Mouse (Mus musculus) adrenal gland (tissue): ENCODE measurements at regions not wholly inside any gene's neighbourhood (a gene's known extent, or its start where the extent isn't known, plus 50 kb on each side); places are given as distances from the start of the nearest gene placed in this dataset.

Experiments used
- intact Hi-C: fragments of 180-260 bp; cut with DNase I; formaldehyde crosslinking; loops from one replicate; pipeline ENCODE4 v1.15.1; 2025

- intact Hi-C loops, result no loop called here
Measured at GRCm38 (mm10) chr2:57906939-57907338, 90.7 kb upstream of the Galnt5 start.

- intact Hi-C loops, result no loop called here
Measured at GRCm38 (mm10) chr2:57909706-57910105, 88.0 kb upstream of the Galnt5 start.

DNA sequence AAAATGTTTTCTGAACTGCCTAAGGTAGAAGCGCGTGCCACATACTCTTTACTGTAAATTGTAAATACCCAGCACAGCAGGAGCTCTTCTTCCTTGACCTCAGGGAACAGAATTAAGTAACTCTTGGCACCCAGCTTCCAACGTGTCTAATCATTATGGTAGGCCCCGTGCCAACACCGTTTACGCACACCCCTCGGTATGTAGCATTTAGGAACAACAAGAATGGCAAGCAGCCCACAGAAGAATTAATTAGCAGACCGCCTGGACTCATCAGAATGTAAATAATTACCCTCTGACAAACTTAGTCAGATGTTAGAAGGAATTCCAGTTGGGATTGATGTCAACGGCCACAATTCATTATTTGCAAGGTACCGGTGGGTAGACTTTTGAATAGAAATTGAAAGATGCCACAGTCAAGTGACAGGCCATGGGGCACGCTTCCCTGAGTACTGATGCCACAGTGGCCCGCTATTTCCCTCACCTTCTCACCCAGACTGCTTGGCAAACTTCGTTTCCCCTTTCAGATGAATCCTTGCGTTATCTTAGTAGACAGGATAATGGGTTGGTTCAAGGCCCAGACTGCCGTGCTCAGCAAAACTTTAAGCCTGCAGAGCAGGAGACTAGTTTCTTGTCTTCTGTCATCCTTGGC lies 81.2 kb upstream of the Galnt5 start:
- intact Hi-C loops, result no loop called here

GRCm38 (mm10) chr2:57917721-57918120 lies 80.0 kb upstream of the Galnt5 start:
- intact Hi-C loops, result loop anchor here (2.0 kb wide), 1 partner anchor 1803 kb away; no protein-coding TSS in a partner anchor

- intact Hi-C loops, result loop anchor here (2.0 kb wide), 1 partner anchor 1804 kb away; no protein-coding TSS in a partner anchor
Measured at GRCm38 (mm10) chr2:57919102-57919731, 78.5 kb upstream of the Galnt5 start.

GRCm38 (mm10) chr2:57934062-57934822 lies 63.4 kb upstream of the Galnt5 start:
- intact Hi-C loops, result no loop called here
